ENCODE assay signal across 19 mouse cellular contexts in the genomic region with DNA sequence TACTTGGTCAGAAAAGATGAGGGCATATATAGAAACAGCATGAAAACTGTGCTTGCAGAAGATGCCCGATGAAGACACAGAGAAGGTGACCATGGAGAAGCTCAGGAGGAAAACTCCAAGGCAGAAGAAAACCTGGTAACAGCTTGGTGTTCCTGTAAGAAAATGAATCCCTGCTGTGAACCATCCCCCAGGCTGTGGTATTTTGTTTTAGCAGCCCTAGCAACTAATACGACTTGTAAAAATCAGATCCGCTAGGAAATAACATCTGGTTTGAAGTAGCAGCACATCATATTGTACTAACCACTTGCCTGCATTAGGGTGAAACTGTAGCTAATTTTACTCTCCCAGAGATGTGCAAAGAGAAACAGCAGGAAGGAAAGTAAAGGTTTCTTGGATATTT. TPM values are rescaled to one million over a fixed set of nuclear protein-coding genes. Genes with fewer than 3 reads are reported as not detected.
"Had no signal": no experiment of that assay in that cellular context is flagged by ENCODE, and none has a peak within 500 bp of the region (broad histone marks: within the 10 kb centered on the region; RNA-seq: fewer than 3 reads in every experiment).

No protein-coding gene starts in this region.

- DNase-seq: kidney, adult 18-20 months; kidney, adult 9 months; kidney, postnatal 14 days; kidney, postnatal 4 days; left cerebral cortex, postnatal 4 days; liver, embryonic 13.5 days; lung, adult 2 months; lung, postnatal 14 days; lung, postnatal 4 days; right cerebral cortex, postnatal 25 days; spleen, adult 18-20 months; thymus, adult 18-20 months; thymus, postnatal 36 days had no signal

- H3K9ac ChIP-seq: liver, embryonic 13.5 days; midbrain, embryonic 12.5 days; midbrain, embryonic 15.5 days; neural tube, embryonic 13.5 days had no signal

- H3K4me1 ChIP-seq: liver, embryonic 13.5 days; midbrain, embryonic 12.5 days; midbrain, embryonic 15.5 days; neural tube, embryonic 13.5 days had no signal

- H3K36me3 ChIP-seq: liver, embryonic 13.5 days; midbrain, embryonic 12.5 days; midbrain, embryonic 15.5 days; neural tube, embryonic 13.5 days had no signal

- H3K4me2 ChIP-seq: liver, embryonic 13.5 days; midbrain, embryonic 12.5 days; midbrain, embryonic 15.5 days; neural tube, embryonic 13.5 days had no signal

- H3K4me3 ChIP-seq: liver, embryonic 13.5 days; midbrain, embryonic 12.5 days; midbrain, embryonic 15.5 days; myocyte; neural tube, embryonic 13.5 days had no signal

- H3K9me3 ChIP-seq: liver, embryonic 13.5 days; midbrain, embryonic 12.5 days; midbrain, embryonic 15.5 days had no signal

- ATAC-seq: midbrain, embryonic 15.5 days had no signal

- H3K27me3 ChIP-seq: liver, embryonic 13.5 days; midbrain, embryonic 12.5 days; midbrain, embryonic 15.5 days; neural tube, embryonic 13.5 days had no signal

- H3K27ac ChIP-seq: liver, embryonic 13.5 days; midbrain, embryonic 12.5 days; midbrain, embryonic 15.5 days; neural tube, embryonic 13.5 days had no signal

RNA-seq across cellular contexts. Expression of gene Cacna2d1, which starts 37.8 kb away (rescaled TPM):
- total RNA-seq: megakaryocyte, adult 5-6 weeks; monocyte, adult 5-6 weeks had no signal
